In the genomic region with DNA sequence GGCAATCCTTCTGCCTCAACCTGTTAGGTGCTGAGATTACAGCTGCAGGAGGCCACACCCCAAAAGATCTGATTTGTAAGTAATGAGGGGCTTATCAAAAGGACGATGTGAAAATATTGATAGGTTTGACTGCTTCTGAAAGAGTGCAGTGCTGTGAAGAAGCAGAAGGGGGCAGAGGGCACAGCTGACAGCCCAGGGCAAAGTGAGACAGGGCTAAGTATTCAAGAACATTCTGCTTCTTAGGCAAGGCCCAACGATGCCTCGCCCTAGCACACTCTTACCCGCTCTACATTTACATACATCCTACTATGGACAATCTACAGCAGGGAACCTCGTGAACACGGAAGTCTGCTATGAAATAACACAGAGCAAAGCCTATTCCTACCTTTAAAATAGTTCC, we compare ENCODE assay signal across 16 mouse cellular contexts. TPM values are rescaled to one million over a fixed set of nuclear protein-coding genes. Genes with fewer than 3 reads are reported as not detected.
DNase-seq lines count a peak whose midpoint lies in the region; ATAC-seq and TF ChIP-seq lines count a peak whose summit lies in the region.
"Had no signal": no experiment of that assay in that cellular context is flagged by ENCODE, and none has a peak within 500 bp of the region (broad histone marks: within the 10 kb centered on the region; RNA-seq: fewer than 3 reads in every experiment).

No protein-coding gene starts in this region.

- no peaks in the 10 kb centered on the region for H3K27me3 ChIP-seq in hindbrain, postnatal 0 days (ENCODE audit: insufficient read depth, low read length)
- H3K27me3 ChIP-seq in hindbrain, embryonic 12.5 days: no peaks in the 10 kb centered on the region
- no peaks in the 10 kb centered on the region for H3K27me3 ChIP-seq in small intestine, adult 2 months (ENCODE audit: control insufficient read depth, insufficient read depth, low read length)

- H3K4me3 ChIP-seq in hindbrain, postnatal 0 days (ENCODE audit: low read length): no peak overlapping the region
- H3K4me3 ChIP-seq in hindbrain, embryonic 12.5 days: no peak overlapping the region
- H3K4me3 ChIP-seq in lung, adult 2 months (replicated peaks; ENCODE audit: extremely low read depth, low read depth, low read length): no peak overlapping the region
- no peak overlapping the region for H3K4me3 ChIP-seq in small intestine, adult 2 months (ENCODE audit: low read depth, low read length)

- no peak overlapping the region for H3K4me2 ChIP-seq in hindbrain, postnatal 0 days (ENCODE audit: low read depth, low read length)
- H3K4me2 ChIP-seq in hindbrain, embryonic 12.5 days (replicated peaks): no peak overlapping the region

- DNase-seq in hindbrain, postnatal 0 days (ENCODE audit: low spot score): no peak
- DNase-seq in lung, adult 2 months: no peak
- DNase-seq in lung, adult 18-20 months: no peak
- DNase-seq in brain, embryonic 14.5 days (ENCODE audit: low read depth): peak; percentile 13
- no peak for DNase-seq in urinary bladder, postnatal 10 days (ENCODE audit: low spot score)
- DNase-seq in neural tube, embryonic 10.5 days (ENCODE audit: extremely low spot score, low spot score): no peak
- DNase-seq: cerebellum, adult 8-10 months; heart, postnatal 4 days; kidney, adult 8-10 months; lung, postnatal 36 days; thymus, postnatal 14 days had no signal

- 88% methylated on average over 6 of the region's 6 CpGs for WGBS in hindbrain, postnatal 0 days
- WGBS in hindbrain, embryonic 12.5 days: 90% methylated on average over 6 of the region's 6 CpGs
- WGBS in lung, adult 2 months: 73% methylated on average over 6 of the region's 6 CpGs
- 69% methylated on average over 6 of the region's 6 CpGs for WGBS in small intestine, adult 2 months

- no peak overlapping the region for H3K27ac ChIP-seq in hindbrain, postnatal 0 days
- H3K27ac ChIP-seq in hindbrain, embryonic 12.5 days: no peak overlapping the region
- no peak overlapping the region for H3K27ac ChIP-seq in small intestine, adult 2 months (ENCODE audit: insufficient read depth, low read depth, low read length)

- no peaks in the 10 kb centered on the region for H3K4me1 ChIP-seq in hindbrain, postnatal 0 days (ENCODE audit: insufficient read depth, low read length)
- H3K4me1 ChIP-seq in hindbrain, embryonic 12.5 days: no peaks in the 10 kb centered on the region
- peaks cover 6% of the 10 kb centered on the region for H3K4me1 ChIP-seq in lung, adult 2 months (ENCODE audit: control insufficient read depth, insufficient read depth, low read length)
- H3K4me1 ChIP-seq in small intestine, adult 2 months (ENCODE audit: control insufficient read depth, insufficient read depth, insufficient read length, low read length): no peaks in the 10 kb centered on the region; the same call in 1 of the 2 replicates

- H3K9me3 ChIP-seq in hindbrain, postnatal 0 days (ENCODE audit: low read length): no peaks in the 10 kb centered on the region
- no peaks in the 10 kb centered on the region for H3K9me3 ChIP-seq in hindbrain, embryonic 12.5 days (replicated peaks)

- TF ChIP-seq POLR2A in lung, adult 2 months (IDR thresholded peaks at IDR 0.05; ENCODE audit: borderline replicate concordance, extremely low read depth, low read depth, low read length): no peak
- TF ChIP-seq POLR2A in brain, embryonic 14.5 days (IDR thresholded peaks at IDR 0.05; ENCODE audit: borderline replicate concordance, extremely low read depth, insufficient read depth, insufficient read length, poor library complexity, severe bottlenecking): no peak
- no peak for TF ChIP-seq POLR2A in small intestine, adult 2 months (IDR thresholded peaks at IDR 0.05; ENCODE audit: low read depth, low read length)

- H3K36me3 ChIP-seq in hindbrain, postnatal 0 days (ENCODE audit: insufficient read depth, low read length): peaks cover 24% of the 10 kb centered on the region
- peaks cover 44% of the 10 kb centered on the region for H3K36me3 ChIP-seq in hindbrain, embryonic 12.5 days
- H3K36me3 ChIP-seq in small intestine, adult 2 months (ENCODE audit: control insufficient read depth, insufficient read depth, low read length): peaks cover 15% of the 10 kb centered on the region

- ATAC-seq in hindbrain, postnatal 0 days: no peak
- ATAC-seq in hindbrain, embryonic 12.5 days (ENCODE audit: low FRiP score): no peak

- no peak overlapping the region for H3K9ac ChIP-seq in hindbrain, postnatal 0 days (replicated peaks; ENCODE audit: low read length)
- no peak overlapping the region for H3K9ac ChIP-seq in hindbrain, embryonic 12.5 days

- peak; percentile 38; the same call in 1 of the 2 replicates for TF ChIP-seq CTCF in hindbrain, postnatal 0 days (IDR thresholded peaks at IDR 0.05; ENCODE audit: low read depth)
- TF ChIP-seq CTCF in lung, adult 2 months (IDR thresholded peaks at IDR 0.05; ENCODE audit: insufficient read depth, low read length): peak; percentile 33; the same call in 1 of the 2 replicates
- TF ChIP-seq CTCF in brain, embryonic 14.5 days (IDR thresholded peaks at IDR 0.05; ENCODE audit: borderline replicate concordance, extremely low read depth, insufficient read depth, insufficient read length): no peak
- TF ChIP-seq CTCF in small intestine, adult 2 months (IDR thresholded peaks at IDR 0.05; ENCODE audit: extremely low read depth, insufficient read length, insufficient replicate concordance, low read depth, low read length): peak; percentile 26; the same call in 1 of the 2 replicates

RNA-seq across cellular contexts. Expression of a gene that starts 51.2 kb away (rescaled TPM):
- total RNA-seq in hindbrain, postnatal 0 days (2014; rRNA removed): not detected in 2 replicates
- not detected in 2 replicates for polyA plus RNA-seq in hindbrain, postnatal 0 days (2015; fragmentation: Nextera tagmentation; extraction: Ambion mirVana)
- polyA plus RNA-seq in hindbrain, embryonic 12.5 days (2016; fragmentation: Nextera tagmentation; extraction: Ambion mirVana): not detected in 2 replicates
- not detected in 2 replicates for polyA plus RNA-seq in lung, adult 2 months (2012; rRNA removed)
- polyA plus RNA-seq in brain, embryonic 14.5 days (2012; rRNA removed): 0.05 and 0.06 TPM in 2 replicates
- not detected in 2 replicates for polyA plus RNA-seq in small intestine, adult 2 months (2012; rRNA removed)
- total RNA-seq: granulocyte monocyte progenitor cell, adult 5-6 weeks; heart, postnatal 4 days; neutrophil, adult 5-6 weeks had no signal
- polyA plus RNA-seq: frontal cortex, adult 2 months had no signal
